Mouse (Mus musculus) neural tube, embryonic 13.5 days (tissue): ENCODE data around the gene LTO1. TPM values are rescaled to one million over a fixed set of nuclear protein-coding genes. Genes with fewer than 3 reads are reported as not detected.
"Not testable (repeated sequence)": the region's sequence is repeated elsewhere in the genome, so short reads cannot be mapped to it uniquely, and the experiment has no call there.

Experiments used
- ATAC-seq: fragments of 200-750 bp; cut with Nextera tagmentation; 2 replicates; pipeline ENCODE4 v1.8.0; 2017; ENCODE audit warnings: low read depth, mild to moderate bottlenecking, moderate TSS enrichment, moderate library complexity
- H3K27ac ChIP-seq: fragments of 300-500 bp; sonication (generic); replicated peaks from 2 replicates; pipeline ENCODE4 v1.5.1; 2015; ENCODE audit warnings: moderate library complexity, mild to moderate bottlenecking, inconsistent platforms
- H3K27me3 ChIP-seq: fragments of 300-500 bp; sonication (generic); 2 replicates; pipeline ENCODE4 v1.6.1; 2015; ENCODE audit warnings: mild to moderate bottlenecking, inconsistent platforms
- H3K36me3 ChIP-seq: fragments of 300-500 bp; sonication (generic); 2 replicates; pipeline ENCODE4 v1.6.1; 2015; ENCODE audit warnings: mild to moderate bottlenecking, inconsistent platforms
- H3K4me1 ChIP-seq: fragments of 300-500 bp; sonication (generic); replicated peaks from 2 replicates; pipeline ENCODE4 v1.6.1; 2015; ENCODE audit warnings: inconsistent platforms
- H3K4me2 ChIP-seq: fragments of 300-500 bp; sonication (generic); 2 replicates; pipeline ENCODE4 v1.6.1; 2015; ENCODE audit warnings: inconsistent platforms, mild to moderate bottlenecking, moderate library complexity
- H3K4me3 ChIP-seq: fragments of 300-500 bp; sonication (generic); 2 replicates; pipeline ENCODE4 v1.5.1; 2015; ENCODE audit warnings: mild to moderate bottlenecking, inconsistent platforms
- H3K9ac ChIP-seq: fragments of 300-500 bp; sonication (generic); 2 replicates; pipeline ENCODE4 v1.6.1; 2015; ENCODE audit warnings: moderate library complexity, mild to moderate bottlenecking, inconsistent platforms
- H3K9me3 ChIP-seq: fragments of 300-500 bp; sonication (generic); 2 replicates; pipeline ENCODE4 v1.6.1; 2016; ENCODE audit warnings: inconsistent platforms
- WGBS: fragments of 180-500 bp; shearing (Covaris S2); methylation state at CpG from one replicate; pipeline ENCODE4 v1.1.7; 2015; 5-methylcytosine and 5-hydroxymethylcytosine counted together
- polyA plus RNA-seq: library from polyadenylated mRNA; unstranded; fragments of >200 nt; fragmentation: Nextera tagmentation; extraction: Ambion mirVana; gene quantifications from 2 replicates; pipeline ENCODE4 v1.2.1, GENCODE M21; 2015

The LTO1 gene
- polyA plus RNA-seq = 33.8 and 36.3 TPM in 2 replicates

- peaks cover 12% of the 10 kb centered on the region for H3K4me1 ChIP-seq
- H3K27ac ChIP-seq = peak within 1 kb of the TSS; percentile 92
- H3K27me3 ChIP-seq = no peaks in the 10 kb centered on the region
- H3K9ac ChIP-seq = peak within 1 kb of the TSS; percentile 80
- ATAC-seq = peak; percentile 95
- WGBS = under 1% methylated on average over 55 of the region's 55 CpGs
- H3K4me3 ChIP-seq = peak within 1 kb of the TSS; percentile 60
- no peaks in the 10 kb centered on the region for H3K9me3 ChIP-seq
- peak within 1 kb of the TSS; percentile 83 for H3K4me2 ChIP-seq
- peaks cover 32% of the 10 kb centered on the region for H3K36me3 ChIP-seq
Observed at GRCm38 (mm10) chr7:144914948-144915750, at the start of gene LTO1. Gene LTO1 (plus strand): TSS chr7:144915100.

GRCm38 (mm10) chr7:144867161-144867560 lies 47.7 kb upstream of the LTO1 start:
- WGBS = 73% methylated on average over 4 of the region's 4 CpGs
- Histone ChIP-seq H3K36me3 (no peaks in the 10 kb centered on the region), H3K4me3 (no peak overlapping the region), H3K4me2 (no peak overlapping the region), H3K9me3 (no peaks in the 10 kb centered on the region), H3K4me1 (peaks cover 2% of the 10 kb centered on the region), H3K27ac (no peak overlapping the region), H3K27me3 (peaks cover 58% of the 10 kb centered on the region), H3K9ac (no peak overlapping the region)
- ATAC-seq = no peak

GRCm38 (mm10) chr7:144867602-144868001 lies 47.3 kb upstream of the LTO1 start:
- ATAC-seq = no peak
- Histone ChIP-seq H3K4me2 (no peak overlapping the region), H3K4me1 (no peaks in the 10 kb centered on the region; the same call in 1 of the 2 replicates), H3K9ac (no peak overlapping the region), H3K4me3 (no peak overlapping the region), H3K27me3 (peaks cover 54% of the 10 kb centered on the region), H3K9me3 (no peaks in the 10 kb centered on the region), H3K36me3 (no peaks in the 10 kb centered on the region), H3K27ac (no peak overlapping the region)
- 81% methylated on average over 8 of the region's 8 CpGs for WGBS

- H3K27ac ChIP-seq = no peak overlapping the region
- H3K27me3 ChIP-seq = peaks cover 10% of the 10 kb centered on the region
- no peak for ATAC-seq
- no peak overlapping the region for H3K4me2 ChIP-seq
- H3K9ac ChIP-seq = no peak overlapping the region
- no peaks in the 10 kb centered on the region for H3K36me3 ChIP-seq
- H3K9me3 ChIP-seq = no peaks in the 10 kb centered on the region
- H3K4me3 ChIP-seq = no peak overlapping the region
- no peaks in the 10 kb centered on the region for H3K4me1 ChIP-seq
- WGBS = 74% methylated on average over 4 of the region's 4 CpGs
Observed at GRCm38 (mm10) chr7:144872420-144872819, 42.5 kb upstream of the LTO1 start.

- 73% methylated on average over 4 of the region's 4 CpGs for WGBS
- Histone ChIP-seq H3K9me3 (no peaks in the 10 kb centered on the region), H3K4me3 (no peak overlapping the region), H3K27me3 (peaks cover 6% of the 10 kb centered on the region; the same call in 1 of the 2 replicates), H3K36me3 (no peaks in the 10 kb centered on the region), H3K9ac (no peak overlapping the region), H3K27ac (no peak overlapping the region), H3K4me1 (no peaks in the 10 kb centered on the region), H3K4me2 (no peak overlapping the region)
- ATAC-seq = no peak
Observed at GRCm38 (mm10) chr7:144873160-144873559, 41.7 kb upstream of the LTO1 start.

- no peak overlapping the region for H3K4me2 ChIP-seq
- H3K27me3 ChIP-seq = peaks cover 3% of the 10 kb centered on the region; the same call in 1 of the 2 replicates
- no peaks in the 10 kb centered on the region for H3K4me1 ChIP-seq
- no peak for ATAC-seq
- no peak overlapping the region for H3K9ac ChIP-seq
- no peaks in the 10 kb centered on the region for H3K36me3 ChIP-seq
- H3K4me3 ChIP-seq = no peak overlapping the region
- no peak overlapping the region for H3K27ac ChIP-seq
- H3K9me3 ChIP-seq = no peaks in the 10 kb centered on the region
- 62% methylated on average over 4 of the region's 4 CpGs for WGBS
Observed at GRCm38 (mm10) chr7:144874226-144874625, 40.7 kb upstream of the LTO1 start.

- H3K9me3 ChIP-seq = no peaks in the 10 kb centered on the region
- H3K9ac ChIP-seq = no peak overlapping the region
- 100% methylated on average over 1 of the region's 1 CpGs for WGBS
- H3K4me1 ChIP-seq = no peaks in the 10 kb centered on the region
- no peak overlapping the region for H3K4me3 ChIP-seq
- H3K36me3 ChIP-seq = no peaks in the 10 kb centered on the region
- H3K27ac ChIP-seq = no peak overlapping the region
- peaks cover 3% of the 10 kb centered on the region; the same call in 1 of the 2 replicates for H3K27me3 ChIP-seq
- ATAC-seq = no peak
- no peak overlapping the region for H3K4me2 ChIP-seq
Observed at GRCm38 (mm10) chr7:144878401-144878800, 36.5 kb upstream of the LTO1 start.

- Histone ChIP-seq H3K4me2 (no peak overlapping the region), H3K36me3 (no peaks in the 10 kb centered on the region), H3K9ac (no peak overlapping the region), H3K27me3 (no peaks in the 10 kb centered on the region; the same call in 1 of the 2 replicates), H3K4me1 (no peaks in the 10 kb centered on the region), H3K9me3 (no peaks in the 10 kb centered on the region), H3K4me3 (no peak overlapping the region), H3K27ac (no peak overlapping the region)
- ATAC-seq = peak; percentile 36; the same call in 1 of the 2 replicates
- WGBS = 48% methylated on average over 2 of the region's 2 CpGs
Observed at GRCm38 (mm10) chr7:144883106-144883505, 31.8 kb upstream of the LTO1 start.

GRCm38 (mm10) chr7:144887672-144888071 lies 27.2 kb upstream of the LTO1 start:
- no peak overlapping the region for H3K4me2 ChIP-seq
- ATAC-seq = no peak
- no peak overlapping the region for H3K27ac ChIP-seq
- 89% methylated on average over 2 of the region's 2 CpGs for WGBS
- no peak overlapping the region for H3K4me3 ChIP-seq
- H3K9me3 ChIP-seq = no peaks in the 10 kb centered on the region
- H3K4me1 ChIP-seq = no peaks in the 10 kb centered on the region; the same call in 1 of the 2 replicates
- peaks cover 18% of the 10 kb centered on the region for H3K27me3 ChIP-seq
- H3K36me3 ChIP-seq = no peaks in the 10 kb centered on the region
- H3K9ac ChIP-seq = no peak overlapping the region

- H3K27me3 ChIP-seq = peaks cover 21% of the 10 kb centered on the region
- no peaks in the 10 kb centered on the region; the same call in 1 of the 2 replicates for H3K4me1 ChIP-seq
- no peak overlapping the region for H3K9ac ChIP-seq
- no peaks in the 10 kb centered on the region for H3K9me3 ChIP-seq
- H3K27ac ChIP-seq = no peak overlapping the region
- H3K36me3 ChIP-seq = no peaks in the 10 kb centered on the region
- H3K4me2 ChIP-seq = no peak overlapping the region
- WGBS = 11% methylated on average over 18 of the region's 18 CpGs
- no peak overlapping the region for H3K4me3 ChIP-seq
- ATAC-seq = no peak
Observed at GRCm38 (mm10) chr7:144888564-144889299, 26.2 kb upstream of the LTO1 start.

- not testable (repeated sequence) for H3K4me3 ChIP-seq, ATAC-seq, H3K9me3 ChIP-seq, H3K9ac ChIP-seq, H3K36me3 ChIP-seq, H3K27ac ChIP-seq, H3K4me2 ChIP-seq
- Histone ChIP-seq H3K4me1 (peaks cover 13% of the 10 kb centered on the region), H3K27me3 (peaks cover 27% of the 10 kb centered on the region)
- WGBS = 86% methylated on average over 1 of the region's 1 CpGs
Observed at GRCm38 (mm10) chr7:144890661-144891060, 24.2 kb upstream of the LTO1 start.

- Histone ChIP-seq H3K27me3 (peaks cover 37% of the 10 kb centered on the region), H3K9ac (no peak overlapping the region), H3K27ac (no peak overlapping the region), H3K4me3 (no peak overlapping the region), H3K4me1 (peaks cover 25% of the 10 kb centered on the region), H3K4me2 (no peak overlapping the region), H3K9me3 (no peaks in the 10 kb centered on the region), H3K36me3 (no peaks in the 10 kb centered on the region)
- WGBS = 79% methylated on average over 2 of the region's 2 CpGs
- no peak for ATAC-seq
Observed at GRCm38 (mm10) chr7:144891863-144892262, 23.0 kb upstream of the LTO1 start.
